Mouse (Mus musculus): ENCODE measurements around the gene Chrm3.

- TF ChIP-seq GATA1 (IDR thresholded peaks at IDR 0.05; ENCODE audit: borderline replicate concordance, low read length) (no peak), FLI1 (IDR thresholded peaks at IDR 0.05; ENCODE audit: low read length) (no peak)
Observed at GRCm38 (mm10) chr13:9888284-9888683, 472.4 kb downstream of the Chrm3 start.
